Mouse (Mus musculus) activated CD4-positive, CD25-positive, alpha-beta regulatory T cell (primary cell): ENCODE results near the gene Gm49393. TPM values are rescaled to one million over a fixed set of nuclear protein-coding genes. Genes with fewer than 3 reads are reported as not detected.

Experiments
- polyA plus RNA-seq, 2 experiments: library from polyadenylated mRNA; unstranded; fragments of 100-300 nt; shearing (Covaris generic); gene quantifications; one replicate each; pipeline ENCODE4 v1.2.1; 2017

The Gm49393 gene
- not detected for polyA plus RNA-seq

GRCm38 (mm10) chr13:60935490-60935889 is at the start of gene Gm49393:
Gene Gm49393 (minus strand): TSS chr13:60935590.

GRCm38 (mm10) chr13:60941884-60942283 is 6.5 kb upstream of the Gm49393 start, which contains the start of gene Tpbpa:
Gene Tpbpa (minus strand): TSS chr13:60941984.

DNA sequence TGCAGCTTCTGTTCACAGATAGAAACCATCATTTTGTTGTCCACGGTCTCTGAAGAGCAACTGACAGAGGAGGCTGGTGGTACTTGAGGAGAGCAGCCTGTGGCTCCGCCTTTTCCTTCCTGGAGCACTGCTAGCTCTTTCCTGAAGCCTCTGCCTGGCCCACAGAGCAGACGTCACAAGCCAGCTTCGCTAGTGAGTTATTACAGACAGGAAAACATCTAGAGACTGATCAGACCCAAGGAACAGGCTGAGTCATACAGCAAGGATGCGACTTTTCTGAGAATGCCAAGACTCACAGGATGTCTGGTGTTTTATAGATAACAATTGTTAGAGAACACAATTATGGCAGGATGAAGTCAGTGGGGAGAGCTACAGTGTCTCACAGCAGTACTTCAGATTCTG is 1.1 kb upstream of the Gm49393 start, which contains the start of the genes Gm49391 and Ctla2a:
TSS of gene Gm49391 (minus strand) at position 72 of the 402 bp plus-strand sequence.
TSS of gene Ctla2a (minus strand) at position 126 of the 402 bp plus-strand sequence.

DNA sequence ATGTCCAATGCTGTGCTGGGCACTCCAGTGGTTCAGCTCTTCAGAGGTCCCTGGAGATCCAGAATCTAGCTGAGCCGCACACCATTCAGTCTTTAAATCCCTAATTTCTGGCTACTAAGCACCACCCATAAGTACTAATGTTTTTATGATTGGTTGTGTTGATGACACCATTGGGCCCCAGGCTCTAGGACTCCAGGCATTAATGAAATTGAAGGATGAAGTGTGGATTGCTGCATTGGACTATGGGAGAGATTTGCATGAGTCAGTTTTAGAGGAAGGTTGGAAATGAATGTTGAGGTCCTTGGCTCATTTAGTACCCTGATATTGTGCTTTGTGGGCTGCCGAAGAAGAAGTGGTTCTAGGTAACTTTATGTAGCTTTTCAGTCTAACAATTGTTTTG is 30.6 kb downstream of the Gm49393 start, which contains the start of gene Tpbpb:
TSS of gene Tpbpb (minus strand) at position 101 of the 400 bp plus-strand sequence.

GRCm38 (mm10) chr13:60897328-60897727 is 38.1 kb downstream of the Gm49393 start, which contains the start of gene Ctla2b:
Gene Ctla2b (minus strand): TSS chr13:60897447.

DNA sequence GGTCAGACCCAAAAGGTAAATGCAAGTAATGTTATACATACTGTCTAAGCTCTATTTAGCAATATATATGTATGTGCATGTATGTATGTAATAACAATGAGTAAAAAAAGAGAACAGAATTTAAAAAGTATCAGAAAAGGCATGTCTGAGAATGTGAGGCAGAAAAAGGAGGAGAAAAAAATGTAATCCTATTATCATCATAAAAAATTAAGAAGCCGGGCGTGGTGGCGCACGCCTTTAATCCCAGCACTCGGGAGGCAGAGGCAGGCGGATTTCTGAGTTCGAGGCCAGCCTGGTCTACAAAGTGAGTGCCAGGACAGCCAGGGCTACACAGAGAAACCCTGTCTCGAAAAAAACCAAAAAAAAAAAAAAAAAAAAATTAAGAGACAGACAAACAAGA is 38.6 kb downstream of the Gm49393 start, which contains the start of gene Gm49392:
TSS of gene Gm49392 (minus strand) at position 101 of the 400 bp plus-strand sequence.

DNA sequence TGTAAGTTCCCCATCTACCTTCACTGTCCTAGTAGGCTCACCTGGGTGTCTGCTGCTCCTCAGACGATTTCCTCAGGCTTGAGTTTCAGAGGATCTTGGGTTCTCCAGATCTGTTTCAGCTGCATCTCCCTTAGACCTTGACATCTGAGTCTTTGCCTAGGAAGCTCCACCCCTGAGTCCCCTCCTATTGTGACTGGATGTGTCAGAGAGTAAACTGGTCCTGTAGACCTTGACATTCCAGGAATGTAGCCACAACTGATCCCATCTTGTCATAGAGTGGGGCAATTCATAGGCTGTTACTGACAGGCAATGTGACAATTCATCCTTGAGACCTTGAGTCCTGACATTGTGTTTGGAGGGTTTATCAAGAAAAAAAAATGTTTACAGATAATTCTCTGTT is 71.1 kb downstream of the Gm49393 start, which contains the start of gene 4930486L24Rik:
TSS of gene 4930486L24Rik (minus strand) at position 195 of the 400 bp plus-strand sequence.

Other genes starting within 250 kb of the Gm49393 start
- under 1 TPM in 1 of 2 experiments, not detected in 1; 0.12 TPM for gene BC051665, start 149.2 kb downstream of the Gm49393 start, polyA plus RNA-seq
- not detected for gene Ctsll3, start 132.7 kb downstream of the Gm49393 start, polyA plus RNA-seq
- gene 4930486L24Rik, start 71.1 kb downstream of the Gm49393 start, polyA plus RNA-seq: 1 to 10 TPM; 1.3 to 3.0 TPM
- not detected for gene Gm49392, start 38.7 kb downstream of the Gm49393 start, polyA plus RNA-seq
- 1 to 10 TPM; 6.0 to 8.7 TPM for gene Ctla2b, start 38.1 kb downstream of the Gm49393 start, polyA plus RNA-seq
- not detected for gene Tpbpb, start 30.7 kb downstream of the Gm49393 start, polyA plus RNA-seq
- gene Gm49391, start 981 bp upstream of the Gm49393 start, polyA plus RNA-seq: under 1 TPM in 1 of 2 experiments, not detected in 1; 0.48 TPM
- gene Ctla2a, start 1.0 kb upstream of the Gm49393 start, polyA plus RNA-seq: 10 to 100 TPM; 43.9 to 62.3 TPM
- gene Tpbpa, start 6.4 kb upstream of the Gm49393 start, polyA plus RNA-seq: not detected
- gene Ctsj, start 70.4 kb upstream of the Gm49393 start, polyA plus RNA-seq: not detected
- gene Ctsq, start 105.0 kb upstream of the Gm49393 start, polyA plus RNA-seq: not detected
- not detected for gene Ctsr, start 228.7 kb upstream of the Gm49393 start, polyA plus RNA-seq